Comparison of ENCODE assay signal across 8 mouse cellular contexts in the genomic region with DNA sequence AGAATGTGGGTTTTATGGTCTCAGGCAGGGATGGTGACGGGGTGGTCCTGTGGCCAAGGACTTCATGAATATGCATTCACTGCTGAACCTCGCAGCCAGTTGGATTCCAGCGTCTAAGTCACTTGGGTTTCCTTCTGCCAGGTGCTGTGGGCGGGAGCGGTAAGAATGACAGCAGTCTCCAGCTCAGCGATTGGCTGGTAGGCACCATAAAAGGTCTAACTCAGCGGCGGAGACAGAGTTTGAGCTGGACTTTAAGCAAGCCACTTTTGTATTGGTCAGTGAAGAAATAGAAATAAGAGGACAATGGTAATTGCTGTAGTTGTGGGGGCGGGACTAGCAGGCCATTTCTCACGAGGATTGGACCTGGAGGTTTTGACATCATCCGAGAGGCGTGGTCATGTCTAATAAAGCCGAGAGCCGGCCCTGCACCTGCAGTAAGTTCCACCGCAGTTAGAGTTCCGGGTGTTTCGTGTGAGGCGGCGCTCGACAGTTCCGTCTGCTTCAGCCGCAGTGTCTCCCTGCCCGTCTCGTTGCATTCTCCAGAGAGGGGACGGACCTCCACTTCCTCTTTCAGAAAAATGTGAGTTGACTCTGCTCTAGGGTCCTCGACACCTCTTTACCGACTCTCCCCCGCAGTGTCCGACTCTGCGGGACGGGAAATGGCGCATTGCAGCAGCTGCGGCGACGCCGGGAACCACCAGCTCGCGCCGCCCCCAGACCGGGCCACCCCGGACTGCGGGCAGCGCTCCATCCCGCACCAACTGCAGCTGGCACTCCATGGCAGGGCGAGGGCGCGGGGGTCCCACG. TPM values are rescaled to one million over a fixed set of nuclear protein-coding genes. Genes with fewer than 3 reads are reported as not detected.
DNase-seq lines count a peak whose midpoint lies in the region; ATAC-seq and TF ChIP-seq lines count a peak whose summit lies in the region.

Gene Vamp1, plus strand, starts transcription at position 404 of the 807 bp plus-strand sequence.

- peak within 1 kb of the TSS; percentile 65 for H3K4me3 ChIP-seq in cortical plate, adult 2 months (ENCODE audit: insufficient read depth, low read length)
- peak within 1 kb of the TSS; percentile 95 for H3K4me3 ChIP-seq in megakaryocyte, embryonic 14.5 days (replicated peaks)

- H3K27me3 ChIP-seq in megakaryocyte, embryonic 14.5 days (replicated peaks), result no peaks in the 10 kb centered on the region

- peak; percentile 90 for ATAC-seq in activated CD4-positive, CD25-positive, alpha-beta regulatory T cell, adult 4 months

- no peak for TF ChIP-seq CTCF in cortical plate, adult 2 months (IDR thresholded peaks at IDR 0.05; ENCODE audit: extremely low read depth, insufficient read depth, low read length)

- no peaks in the 10 kb centered on the region for H3K9me3 ChIP-seq in megakaryocyte, embryonic 14.5 days

- H3K36me3 ChIP-seq in megakaryocyte, embryonic 14.5 days (replicated peaks; ENCODE audit: low read length), result peaks cover 29% of the 10 kb centered on the region

- H3K27ac ChIP-seq in cortical plate, adult 2 months (ENCODE audit: insufficient read depth, low read length), result peak within 1 kb of the TSS; percentile 39; the same call in 1 of the 2 replicates

- peaks cover 5% of the 10 kb centered on the region; the same call in 1 of the 2 replicates for H3K4me1 ChIP-seq in cortical plate, adult 2 months (ENCODE audit: control insufficient read depth, insufficient read depth, low read length)
- peaks cover 37% of the 10 kb centered on the region for H3K4me1 ChIP-seq in megakaryocyte, embryonic 14.5 days

- TF ChIP-seq POLR2A in cortical plate, adult 2 months (IDR thresholded peaks at IDR 0.05; ENCODE audit: extremely low read depth, insufficient read depth, low read length), result peak; percentile 100

- peak; percentile 91 for DNase-seq in gastrocnemius, adult 8-10 months (ENCODE audit: low spot score in 2 of 2)
- DNase-seq in hindlimb bud, embryonic 11.5 days (ENCODE audit: extremely low spot score, low read depth, low spot score), result peak; percentile 93
- peak; percentile 97 to 98 for DNase-seq in left cerebral cortex, adult 8-10 months (ENCODE audit: low spot score in 2 of 2)
- peak; percentile 95 to 98 for DNase-seq in right cerebral cortex, postnatal 10 days (ENCODE audit: low spot score in 2 of 2)
- peak; percentile 84 for DNase-seq in urinary bladder, postnatal 25 days (ENCODE audit: low spot score)

RNA-seq across cellular contexts. Expression of gene Vamp1, which starts in this region (rescaled TPM):
- 10 to 100 TPM; 14.0 to 14.4 TPM for polyA plus RNA-seq in activated CD4-positive, CD25-positive, alpha-beta regulatory T cell, adult 4 months (2017; shearing (Covaris generic))
- polyA plus RNA-seq in cortical plate, adult 2 months (2012; rRNA removed), result 169 and 175 TPM in 2 replicates
- total RNA-seq in gastrocnemius, adult 8-10 months (2022), result 10 to 100 TPM; 15.1 to 16.8 (median 15.5) TPM
- 100 to 1,000 TPM; 127 to 156 (median 131) TPM for total RNA-seq in left cerebral cortex, adult 8-10 months (2022)
- 1.4 and 1.9 TPM in 2 replicates for polyA plus RNA-seq in megakaryocyte, embryonic 14.5 days (2012; ENCODE audit: insufficient read depth, low replicate concordance)

Comparison
In these comparisons a context has a peak if more than half of its experiments do, and no peak if none do; other contexts are left out.
1. Peak in every context shown above with its lines: DNase-seq, ATAC-seq, H3K4me3 ChIP-seq and H3K27ac ChIP-seq.
2. RNA of gene Vamp1 (total RNA-seq): 127 to 156 TPM in left cerebral cortex, adult 8-10 months; 15.1 to 16.8 TPM in gastrocnemius, adult 8-10 months; every median in the first group is over 4 times any median in the second.
3. RNA of gene Vamp1 (polyA plus RNA-seq): 169 to 175 TPM in cortical plate, adult 2 months; 14.0 to 14.4 TPM in activated CD4-positive, CD25-positive, alpha-beta regulatory T cell, adult 4 months and 1.4 to 1.9 TPM in megakaryocyte, embryonic 14.5 days; every median in the first group is over 10 times any median in the second.